Mouse (Mus musculus) bone marrow macrophage, adult 2 months (primary cell): ENCODE data around the gene Olfr263. TPM values are rescaled to one million over a fixed set of nuclear protein-coding genes. Genes with fewer than 3 reads are reported as not detected.
A peak's percentile ranks its signal among the peaks of the same experiment; 100 is the strongest.

ENCODE experiments used
- H3K27ac ChIP-seq: 2 replicates; pipeline ENCODE4 v1.5.1; 2012; ENCODE audit warnings: low read depth, low read length; ENCODE audit not compliant: insufficient read depth
- H3K4me1 ChIP-seq: 2 replicates; pipeline ENCODE4 v1.6.1; 2012; ENCODE audit warnings: low read length; ENCODE audit not compliant: control insufficient read depth, insufficient read depth
- H3K4me3 ChIP-seq: 2 replicates; pipeline ENCODE4 v1.5.1; 2012; ENCODE audit warnings: mild to moderate bottlenecking, low read length, moderate library complexity; ENCODE audit not compliant: insufficient read depth
- CTCF ChIP-seq: IDR thresholded peaks from 2 replicates; pipeline ENCODE4 v1.5.1; 2012; ENCODE audit warnings: low read depth, mild to moderate bottlenecking, low read length, moderate library complexity
- POLR2A ChIP-seq: IDR thresholded peaks from 2 replicates; pipeline ENCODE4 v1.6.1; 2012; ENCODE audit warnings: mild to moderate bottlenecking, low read depth, low read length, borderline replicate concordance
- polyA plus RNA-seq: library from polyadenylated mRNA; stranded (reverse); fragments of >200 nt; gene quantifications from 2 replicates; pipeline ENCODE4 v1.2.4, GENCODE M21; 2012; ENCODE audit not compliant: missing spikeins, insufficient read depth, insufficient read length

Olfr263 gene
- polyA plus RNA-seq, 1 experiment: not detected

GRCm38 (mm10) chr13:21158785-21159474, 29.5 kb downstream of the Olfr263 start:
- TF ChIP-seq POLR2A (no peak), CTCF (peak; percentile 88)
- H3K4me3 ChIP-seq: peak overlapping the region; percentile 69
- no peak overlapping the region for H3K27ac ChIP-seq
- H3K4me1 ChIP-seq: peaks cover 4% of the 10 kb centered on the region; the same call in 1 of the 2 replicates

GRCm38 (mm10) chr13:21159475-21159819, 30.0 kb downstream of the Olfr263 start:
- no peak for TF ChIP-seq CTCF
- TF ChIP-seq POLR2A: no peak
- H3K27ac ChIP-seq: no peak overlapping the region
- H3K4me1 ChIP-seq: peaks cover 4% of the 10 kb centered on the region; the same call in 1 of the 2 replicates
- peak overlapping the region; percentile 69 for H3K4me3 ChIP-seq

GRCm38 (mm10) chr13:21160041-21160511, 30.6 kb downstream of the Olfr263 start:
- TF ChIP-seq POLR2A (no peak), CTCF (no peak)
- Histone ChIP-seq H3K4me3 (peak overlapping the region; percentile 69), H3K4me1 (peaks cover 4% of the 10 kb centered on the region; the same call in 1 of the 2 replicates), H3K27ac (no peak overlapping the region)

DNA sequence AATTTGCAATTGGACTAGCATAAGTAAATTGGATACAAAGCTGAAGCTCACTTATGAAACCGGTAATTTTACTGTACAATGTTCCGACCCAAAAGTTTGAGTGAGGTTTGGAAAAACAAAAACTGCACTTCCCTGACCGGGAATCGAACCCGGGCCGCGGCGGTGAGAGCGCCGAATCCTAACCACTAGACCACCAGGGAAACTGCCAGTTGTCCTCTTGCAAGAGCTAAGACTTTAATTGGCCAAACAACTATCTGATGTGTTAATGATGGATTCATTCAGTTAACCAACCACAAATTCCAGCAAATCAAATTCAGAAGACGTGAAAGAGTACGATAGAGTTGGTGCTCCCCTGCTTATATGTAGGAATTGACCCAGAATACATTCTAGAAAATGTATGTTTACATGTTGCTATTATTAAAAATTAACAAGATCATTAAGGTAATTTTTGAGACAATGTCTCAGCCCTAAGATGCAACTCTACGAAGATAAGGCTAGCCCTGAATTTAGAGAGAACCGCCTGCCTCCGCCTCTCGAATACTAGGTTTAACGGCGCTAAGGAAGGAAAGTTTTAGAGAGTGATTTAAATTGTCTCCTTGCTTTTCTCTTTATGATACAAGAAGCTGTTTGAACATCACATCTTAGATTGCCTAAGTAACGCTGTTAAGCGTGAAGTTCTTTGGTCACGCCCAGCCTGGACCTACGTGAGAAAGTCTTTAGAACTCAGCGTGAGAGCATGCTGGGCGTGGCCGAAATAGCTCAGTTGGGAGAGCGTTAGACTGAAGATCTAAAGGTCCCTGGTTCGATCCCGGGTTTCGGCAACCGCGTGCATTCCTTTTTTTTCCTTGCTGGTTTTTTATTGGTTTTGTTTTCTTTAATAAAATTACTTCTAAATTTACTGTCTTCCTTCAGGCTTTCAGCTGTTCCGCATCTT, 31.5 kb downstream of the Olfr263 start:
- no peak for TF ChIP-seq CTCF
- no peak for TF ChIP-seq POLR2A

DNA sequence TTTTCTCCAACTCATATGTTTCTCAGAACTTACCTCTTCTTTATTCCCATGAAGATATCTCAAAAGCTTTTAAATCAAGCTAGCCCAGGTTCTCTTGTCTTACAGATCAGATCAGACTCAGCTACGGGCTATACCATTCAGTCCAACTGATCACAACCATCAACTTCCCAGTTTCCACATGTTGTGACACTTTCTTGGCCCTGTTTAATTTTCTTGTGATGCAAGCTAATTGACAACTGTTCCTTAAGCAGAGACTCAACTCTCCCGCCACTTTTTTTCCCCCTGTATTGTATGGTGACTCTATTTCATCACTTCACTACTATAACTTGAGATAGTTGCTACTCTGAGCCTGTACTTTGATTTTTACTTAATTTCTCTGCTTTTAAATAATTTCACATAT, 32.2 kb downstream of the Olfr263 start:
- TF ChIP-seq POLR2A: no peak
- no peak for TF ChIP-seq CTCF
- H3K27ac ChIP-seq: no peak overlapping the region
- H3K4me1 ChIP-seq: peaks cover 4% of the 10 kb centered on the region; the same call in 1 of the 2 replicates
- no peak overlapping the region for H3K4me3 ChIP-seq

More for the DNA sequence above, 31.5 kb downstream of the Olfr263 start:
- H3K27ac ChIP-seq: no peak overlapping the region
- peak overlapping the region; percentile 84 for H3K4me3 ChIP-seq
- peaks cover 4% of the 10 kb centered on the region; the same call in 1 of the 2 replicates for H3K4me1 ChIP-seq

DNA sequence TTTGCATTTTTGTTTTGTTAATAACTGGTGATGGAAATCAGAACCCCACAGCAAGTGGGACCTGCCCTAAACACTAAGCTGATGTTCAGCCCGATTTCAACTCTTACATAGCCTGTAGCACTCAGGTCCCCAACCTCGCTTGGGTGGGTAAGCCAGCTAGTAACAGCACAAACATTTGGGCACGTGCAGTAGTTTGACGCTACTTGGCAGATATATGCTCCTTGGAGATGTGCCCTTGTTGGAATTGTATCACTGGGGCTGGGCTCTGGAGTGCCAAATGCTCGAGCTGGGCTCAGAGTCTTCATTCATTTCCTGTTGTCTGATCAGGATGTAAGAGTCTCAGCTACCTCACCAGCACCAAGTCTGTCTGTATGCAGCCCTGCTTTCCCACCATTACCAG, 33.2 kb downstream of the Olfr263 start:
- Histone ChIP-seq H3K4me3 (no peak overlapping the region), H3K27ac (no peak overlapping the region), H3K4me1 (peaks cover 4% of the 10 kb centered on the region; the same call in 1 of the 2 replicates)
- TF ChIP-seq POLR2A (no peak), CTCF (no peak)

GRCm38 (mm10) chr13:21166936-21167909, 37.8 kb downstream of the Olfr263 start:
- Histone ChIP-seq H3K4me3 (peak overlapping the region; percentile 63), H3K4me1 (no peaks in the 10 kb centered on the region), H3K27ac (peak overlapping the region; percentile 3; the same call in 1 of the 2 replicates)
- TF ChIP-seq POLR2A: no peak
- TF ChIP-seq CTCF: no peak

DNA sequence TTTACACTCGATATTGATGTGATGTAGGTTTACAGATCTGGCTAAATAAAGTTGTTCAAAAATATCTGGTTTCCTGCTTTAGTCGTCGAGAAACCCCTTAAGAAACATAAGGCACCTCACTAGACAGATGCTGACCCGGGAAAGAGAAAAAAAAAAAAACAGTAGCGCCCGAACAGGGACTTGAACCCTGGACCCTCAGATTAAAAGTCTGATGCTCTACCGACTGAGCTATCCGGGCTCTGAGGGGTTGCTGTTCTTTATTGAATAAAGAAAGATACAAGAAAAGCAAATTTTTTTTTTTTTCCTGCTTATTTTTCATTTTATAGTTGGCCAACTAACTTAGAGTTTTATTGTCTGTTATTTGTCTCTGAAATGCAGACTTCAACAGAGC, 38.5 kb downstream of the Olfr263 start:
- no peak for TF ChIP-seq CTCF
- TF ChIP-seq POLR2A: no peak
- no peak overlapping the region for H3K27ac ChIP-seq
- H3K4me3 ChIP-seq: peak overlapping the region; percentile 60

DNA sequence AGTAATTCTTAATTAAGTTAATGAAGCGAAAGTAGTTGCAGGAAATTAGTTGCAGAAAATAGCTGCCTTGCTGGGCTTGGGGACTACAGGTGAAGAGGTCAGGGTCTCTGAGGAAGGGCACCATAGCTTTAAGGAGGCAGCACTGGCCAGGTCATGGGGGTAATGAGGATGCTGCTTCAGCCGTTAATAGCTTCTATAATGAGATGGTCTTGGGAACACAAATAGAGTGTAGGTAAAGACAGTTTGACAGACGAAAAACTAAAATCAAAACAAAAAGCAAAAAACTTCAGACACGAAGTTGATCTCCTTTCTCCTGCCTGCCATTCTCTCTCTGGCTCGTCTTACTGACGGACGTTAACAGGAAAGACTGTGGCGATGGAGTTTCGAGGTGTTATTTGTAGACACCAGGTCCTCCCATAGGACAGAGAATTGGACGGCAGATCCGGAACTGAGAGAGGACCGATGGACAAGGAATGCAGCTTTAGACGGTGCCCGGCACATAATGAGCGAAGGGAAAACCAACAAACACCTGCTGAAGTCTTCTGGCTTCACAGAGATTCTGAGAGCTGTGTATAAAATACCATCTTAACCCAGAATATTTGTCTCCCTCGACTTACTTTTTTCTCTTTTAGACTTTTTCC, 39.1 kb downstream of the Olfr263 start:
- H3K27ac ChIP-seq: no peak overlapping the region
- H3K4me1 ChIP-seq: 0 out of 2 replicates have a peak, but pooled peaks cover 2% of the 10 kb centered on the region
- H3K4me3 ChIP-seq: peak overlapping the region; percentile 60
- TF ChIP-seq POLR2A (no peak), CTCF (no peak)

More for the DNA sequence above, 38.5 kb downstream of the Olfr263 start:
- 0 out of 2 replicates have a peak, but pooled peaks cover 2% of the 10 kb centered on the region for H3K4me1 ChIP-seq
